Mouse (Mus musculus) thymus, adult 18-20 months (tissue): ENCODE data around the gene Lpp.
A peak's percentile ranks its signal among the peaks of the same experiment; 100 is the strongest.

Experiments used
- DNase-seq, 2 experiments: peaks; one replicate each; pipeline ENCODE4 v3.0.0; 2022; ENCODE audit warnings: mixed read lengths in 2 of 2

Gene Lpp

DNA sequence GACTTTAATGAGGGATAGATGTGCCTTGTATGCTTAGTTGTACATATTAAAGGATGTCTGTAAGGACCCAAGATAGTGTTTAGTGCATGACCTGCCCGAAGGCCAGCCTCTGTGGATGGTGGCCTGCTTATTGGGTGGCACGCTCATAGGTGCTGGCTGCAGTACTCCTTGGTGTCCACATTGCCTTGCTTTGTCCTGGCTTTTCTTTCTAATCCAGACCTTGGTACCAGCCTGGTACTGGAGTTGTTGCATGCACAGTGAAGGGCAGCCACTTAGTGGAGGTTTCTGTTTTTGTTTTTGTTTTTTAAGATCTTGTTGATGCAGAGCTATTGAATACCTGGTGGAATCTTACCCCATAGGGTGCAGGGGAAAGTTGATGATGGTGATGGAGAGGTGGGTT is 112.9 kb downstream of the Lpp start:
- no peak for DNase-seq

DNA sequence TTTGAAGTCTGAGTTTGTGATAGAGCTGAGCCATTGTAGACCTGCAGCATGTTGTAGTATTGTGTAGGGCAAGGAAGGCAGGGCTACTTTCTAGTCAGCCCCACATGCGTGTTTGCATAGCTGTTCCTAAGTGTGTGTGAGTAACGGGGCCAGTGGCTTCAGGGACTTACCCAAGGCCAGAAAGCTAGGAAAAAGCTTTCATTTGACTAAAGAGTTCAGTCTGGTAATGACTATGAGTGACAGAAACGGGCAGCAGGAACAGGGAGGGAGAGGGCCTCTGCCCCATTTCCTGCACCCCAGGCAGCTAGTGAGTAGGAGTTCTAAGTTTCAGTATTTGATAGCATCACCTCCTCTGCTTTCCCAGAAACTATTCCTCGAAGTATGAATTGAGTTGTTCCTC is 113.4 kb downstream of the Lpp start:
- no peak for DNase-seq

GRCm38 (mm10) chr16:24507927-24508540 is 114.7 kb downstream of the Lpp start:
- DNase-seq = no peak

GRCm38 (mm10) chr16:24509100-24509812 is 115.9 kb downstream of the Lpp start:
- DNase-seq = no peak

DNA sequence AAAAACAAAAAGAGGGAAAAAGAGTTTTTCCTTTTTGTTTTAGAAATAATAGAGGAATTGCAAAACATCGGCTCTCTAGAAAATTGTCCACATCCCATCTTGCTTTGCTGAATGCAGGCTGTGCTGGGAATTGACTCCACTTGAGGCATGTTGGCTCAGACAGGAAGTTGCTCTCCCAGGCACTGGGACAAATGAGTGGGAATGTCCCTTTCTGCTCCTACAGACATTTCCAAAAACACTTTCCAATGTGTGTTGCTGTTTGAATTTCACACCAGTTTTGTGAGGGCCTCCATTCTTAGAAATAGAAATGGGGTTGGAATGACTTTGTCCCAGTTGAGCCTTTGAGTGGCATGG is 116.5 kb downstream of the Lpp start:
- DNase-seq = no peak

- DNase-seq = no peak
Observed at GRCm38 (mm10) chr16:24513228-24513627, 119.9 kb downstream of the Lpp start.

DNA sequence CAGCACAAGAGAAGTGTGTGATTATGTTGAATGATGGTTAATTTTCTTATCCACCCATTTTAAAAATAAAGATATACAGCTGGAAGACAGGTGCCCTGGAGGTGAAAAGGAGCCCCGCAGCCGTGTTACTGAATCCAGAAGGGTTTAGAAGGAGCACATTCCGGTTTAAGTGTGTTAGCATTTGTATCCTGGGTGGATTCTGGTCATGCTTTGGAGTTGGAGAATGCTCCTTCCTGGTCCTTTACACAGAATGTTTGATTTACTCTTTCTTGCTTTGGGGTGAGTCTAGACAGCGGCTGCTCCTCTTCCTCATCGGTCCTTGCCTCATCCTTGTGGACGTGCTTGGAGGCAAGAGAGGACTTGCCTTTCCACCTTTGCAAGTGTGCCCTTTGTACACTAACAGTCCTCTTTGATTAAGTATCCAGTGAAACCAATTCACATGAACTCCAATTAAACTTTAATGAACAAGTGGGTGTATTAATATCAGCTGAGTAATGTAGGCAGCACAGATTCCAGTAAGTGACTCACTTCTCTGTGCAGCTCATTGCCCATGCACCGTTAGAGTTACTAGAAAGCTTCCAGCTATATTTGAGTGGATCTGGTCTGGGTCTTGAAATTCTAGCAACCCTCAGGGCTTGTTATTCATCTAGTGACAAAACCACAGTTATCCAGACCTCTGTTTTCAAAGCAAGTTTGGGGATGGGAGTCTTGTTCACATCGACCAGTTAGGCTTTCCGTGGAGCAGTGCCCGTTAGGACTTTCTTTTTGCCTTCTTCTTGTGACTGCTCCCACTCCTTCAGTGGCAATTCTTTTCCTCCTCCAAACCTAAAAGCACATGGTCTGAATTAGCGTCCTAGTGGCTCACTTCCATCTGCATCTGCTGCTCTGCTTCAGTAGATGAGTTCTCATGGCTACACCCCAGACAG is 121.8 kb downstream of the Lpp start:
- DNase-seq = no peak

DNA sequence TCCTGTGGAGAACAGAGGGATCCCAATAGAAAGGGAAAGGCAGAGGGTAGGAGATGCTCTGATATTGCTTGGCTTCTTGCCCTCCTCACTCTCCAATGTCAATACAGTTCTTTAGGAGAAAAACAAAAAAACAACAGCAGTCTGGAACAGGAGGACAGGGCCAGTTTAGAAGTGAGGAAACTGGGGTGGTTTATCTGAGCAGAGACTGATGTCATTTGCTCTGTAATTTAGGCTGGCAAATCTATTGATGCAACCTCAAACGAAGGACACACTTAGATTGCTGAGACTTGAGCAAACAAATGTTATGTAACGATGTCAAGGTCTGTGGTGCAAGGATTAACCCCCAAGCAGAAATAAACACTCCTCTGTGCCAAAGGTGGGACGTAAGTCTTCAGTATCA is 123.7 kb downstream of the Lpp start:
- DNase-seq = no peak

GRCm38 (mm10) chr16:24517501-24518042 is 124.3 kb downstream of the Lpp start:
- DNase-seq = no peak

DNA sequence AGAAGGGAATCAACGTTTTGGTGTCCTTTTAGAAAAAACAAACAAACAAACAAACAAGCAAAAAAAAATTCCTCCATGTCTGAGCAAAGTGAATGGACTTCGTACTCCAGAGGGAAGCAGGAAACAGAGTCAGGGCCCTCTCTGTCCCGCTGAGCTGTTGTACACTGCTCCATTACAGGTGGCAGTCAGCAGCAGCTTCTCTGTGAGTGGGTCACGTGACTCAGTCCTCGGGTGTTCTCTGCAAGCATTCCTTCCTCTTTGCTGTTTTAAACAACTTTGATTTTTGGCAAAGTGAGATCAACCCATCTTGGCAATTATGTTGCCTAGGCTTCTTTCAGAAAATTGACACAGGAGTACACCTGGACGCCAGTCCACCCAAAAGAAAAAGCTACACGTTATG is 125.5 kb downstream of the Lpp start:
- DNase-seq = peak; percentile 18 to 20

GRCm38 (mm10) chr16:24527219-24527618 is 133.9 kb downstream of the Lpp start:
- DNase-seq = no peak

DNA sequence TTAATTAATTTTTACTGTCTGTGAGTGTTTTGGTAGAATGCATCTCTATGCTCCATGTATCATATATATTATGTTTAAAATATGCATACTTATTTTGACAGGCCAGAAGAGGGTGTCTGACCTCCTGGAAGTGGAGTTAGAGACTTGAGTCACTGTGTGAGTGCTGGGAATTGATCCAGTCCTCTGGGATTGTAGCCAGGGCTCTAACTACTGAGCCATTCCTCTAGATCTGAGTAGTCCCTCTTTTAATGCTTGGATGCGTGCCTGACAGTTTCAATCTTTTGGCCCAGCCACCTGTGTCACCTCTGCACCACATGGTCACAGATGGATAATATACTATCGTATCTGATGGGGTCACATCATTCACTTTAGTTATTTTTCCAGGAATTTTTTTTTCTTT is 138.4 kb downstream of the Lpp start:
- no peak for DNase-seq

GRCm38 (mm10) chr16:24535221-24535620 is 141.9 kb downstream of the Lpp start:
- DNase-seq = no peak

DNA sequence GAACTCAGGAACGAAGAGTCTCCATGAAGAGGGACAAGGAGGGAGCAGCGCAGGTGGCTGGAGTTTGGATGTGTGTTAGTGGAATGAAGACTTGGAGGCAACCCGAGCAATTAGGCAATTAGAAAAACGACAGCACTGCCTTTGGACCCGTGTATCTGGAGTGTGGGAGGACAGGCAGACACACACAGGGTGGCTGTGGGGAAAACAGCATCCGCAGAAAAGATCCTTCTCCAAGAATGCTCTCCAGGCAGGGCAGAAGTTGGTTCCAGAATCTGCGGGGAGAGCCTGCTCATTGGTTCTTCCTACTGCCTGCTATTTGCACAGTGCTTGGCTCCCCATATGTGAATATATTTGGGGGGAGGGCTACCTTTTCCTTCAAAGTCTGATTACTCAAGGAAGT is 143.0 kb downstream of the Lpp start:
- DNase-seq = no peak

DNA sequence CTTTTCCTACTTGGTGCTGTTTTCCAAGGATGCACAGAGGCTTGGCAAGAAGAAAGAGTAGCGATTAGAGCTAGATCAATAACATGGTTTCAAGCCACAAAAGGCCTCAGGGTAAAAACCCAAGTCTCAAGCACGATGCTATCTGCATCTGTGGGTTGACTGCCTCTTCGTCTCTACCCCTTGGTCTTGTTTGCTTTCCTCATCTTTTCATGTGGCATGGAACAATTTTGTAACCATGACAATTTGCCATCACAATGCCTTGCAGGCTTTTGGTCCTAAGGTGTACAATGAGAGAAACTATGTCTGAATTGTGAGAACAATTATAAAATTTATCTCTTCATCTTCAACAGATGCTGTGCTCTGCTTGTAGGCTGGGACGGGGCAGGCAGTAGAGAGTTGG is 145.7 kb downstream of the Lpp start:
- no peak for DNase-seq

DNA sequence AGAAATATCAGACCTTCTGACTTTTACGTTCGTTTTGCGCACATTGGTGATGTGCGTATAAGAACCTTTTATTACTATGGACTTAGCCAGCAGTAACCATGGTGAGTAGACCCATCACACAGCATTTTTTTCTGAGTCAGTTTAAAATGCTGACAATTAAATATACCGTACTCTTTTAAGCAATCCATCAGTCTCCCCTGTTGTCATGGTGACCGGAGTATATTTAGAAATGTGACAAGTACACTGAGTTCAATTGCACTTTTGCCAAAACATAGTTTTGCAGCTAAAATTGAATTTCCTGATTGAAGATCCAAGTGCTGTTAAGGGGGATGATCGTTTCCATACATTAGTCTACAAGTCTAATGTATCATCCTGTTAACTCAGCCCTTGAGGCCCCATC is 149.6 kb downstream of the Lpp start:
- no peak for DNase-seq

GRCm38 (mm10) chr16:24545366-24545765 is 152.1 kb downstream of the Lpp start:
- DNase-seq = no peak

GRCm38 (mm10) chr16:24558458-24558857 is 165.2 kb downstream of the Lpp start:
- no peak for DNase-seq

DNA sequence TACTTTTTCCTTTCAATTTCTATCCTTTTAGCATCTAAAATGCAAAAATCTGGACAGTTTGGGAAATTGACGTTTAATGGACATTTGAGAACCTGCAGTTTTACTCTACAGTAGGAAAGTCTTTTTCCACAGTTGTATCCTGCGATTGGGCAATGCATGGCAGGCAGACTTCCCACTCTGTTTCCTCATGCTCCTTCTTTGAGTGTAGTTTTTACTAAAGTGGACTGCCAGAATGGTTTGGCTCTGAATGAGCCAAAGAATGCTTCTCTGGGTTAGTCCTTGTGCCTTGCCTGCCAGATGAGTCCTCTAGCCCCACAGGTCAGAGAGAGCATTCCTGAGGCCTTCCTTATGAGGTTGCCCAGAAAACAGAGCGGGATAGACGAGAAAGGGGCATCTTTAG is 166.5 kb downstream of the Lpp start:
- DNase-seq = no peak

- no peak for DNase-seq
Observed at GRCm38 (mm10) chr16:24560998-24561397, 167.7 kb downstream of the Lpp start.

- DNase-seq = no peak
Observed at GRCm38 (mm10) chr16:24561602-24562001, 168.3 kb downstream of the Lpp start.

DNA sequence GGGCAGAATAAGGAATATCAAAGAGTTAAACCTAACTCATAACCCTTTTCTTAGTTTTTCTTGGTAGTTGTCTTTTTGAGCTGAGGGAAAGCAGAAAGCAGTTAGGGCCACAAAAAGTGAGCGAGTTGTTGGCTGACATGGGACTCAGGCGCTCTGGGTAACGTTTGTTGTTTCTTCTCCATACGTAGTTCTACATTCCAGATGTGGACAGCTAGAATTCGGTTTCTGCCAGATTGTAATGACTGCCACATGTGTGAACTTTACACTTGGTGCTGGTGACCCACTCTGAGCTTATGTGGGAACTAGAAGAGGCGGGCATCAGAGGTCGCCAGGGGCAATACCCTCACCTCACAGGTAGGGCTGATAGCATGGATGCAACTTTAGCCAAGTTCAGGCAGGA is 172.0 kb downstream of the Lpp start:
- no peak for DNase-seq

GRCm38 (mm10) chr16:24566277-24566676 is 173.0 kb downstream of the Lpp start:
- no peak for DNase-seq

DNA sequence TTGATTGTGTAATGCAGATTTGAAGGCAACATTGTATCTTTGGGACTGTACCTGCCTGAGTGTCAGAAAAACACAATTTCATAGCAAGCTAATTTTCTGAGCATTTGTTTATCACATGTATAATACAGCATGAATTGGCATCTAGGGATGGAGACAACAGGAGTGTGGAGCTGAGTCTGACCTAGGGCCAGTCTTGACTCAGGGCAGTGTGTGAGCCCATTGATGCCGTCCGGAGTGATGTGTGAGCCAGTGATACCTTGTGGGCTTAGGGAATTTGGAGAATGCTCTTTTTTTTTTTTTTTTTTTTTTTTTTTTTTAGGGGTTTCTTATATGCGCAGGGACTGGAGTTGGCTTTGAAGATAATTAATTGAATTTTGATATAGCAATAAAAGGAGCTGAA is 174.3 kb downstream of the Lpp start:
- DNase-seq = no peak
